Mouse (Mus musculus) neural tube, embryonic 12.5 days (tissue): Measurements from ENCODE around the gene Tmem131. TPM values are rescaled to one million over a fixed set of nuclear protein-coding genes. Genes with fewer than 3 reads are reported as not detected.

Source experiments
- ATAC-seq: fragments of 200-750 bp; cut with Nextera tagmentation; 2 replicates; pipeline ENCODE4 v1.8.0; 2017; ENCODE audit warnings: low read depth, mild to moderate bottlenecking, moderate TSS enrichment, moderate library complexity; ENCODE audit not compliant: low FRiP score
- H3K27ac ChIP-seq: fragments of 300-500 bp; sonication (generic); 2 replicates; pipeline ENCODE4 v1.5.1; 2016
- H3K27me3 ChIP-seq: fragments of 300-500 bp; sonication (generic); replicated peaks from 2 replicates; pipeline ENCODE4 v1.6.1; 2016; ENCODE audit warnings: mild to moderate bottlenecking
- H3K36me3 ChIP-seq: fragments of 300-500 bp; sonication (generic); 2 replicates; pipeline ENCODE4 v1.6.1; 2016; ENCODE audit warnings: mild to moderate bottlenecking
- H3K4me1 ChIP-seq: fragments of 300-500 bp; sonication (generic); 2 replicates; pipeline ENCODE4 v1.6.1; 2016
- H3K4me2 ChIP-seq: fragments of 300-500 bp; sonication (generic); replicated peaks from 2 replicates; pipeline ENCODE4 v1.6.1; 2016; ENCODE audit warnings: mild to moderate bottlenecking
- H3K4me3 ChIP-seq: fragments of 300-500 bp; sonication (generic); 2 replicates; pipeline ENCODE4 v1.5.1; 2016
- H3K9ac ChIP-seq: fragments of 300-500 bp; sonication (generic); 2 replicates; pipeline ENCODE4 v1.6.1; 2016; ENCODE audit warnings: mild to moderate bottlenecking
- H3K9me3 ChIP-seq: fragments of 300-500 bp; sonication (generic); 2 replicates; pipeline ENCODE4 v1.6.1; 2016; ENCODE audit warnings: mild to moderate bottlenecking
- WGBS: fragments of 180-500 bp; shearing (Covaris S2); methylation state at CpG from one replicate; pipeline ENCODE4 v1.1.7; 2016; 5-methylcytosine and 5-hydroxymethylcytosine counted together
- polyA plus RNA-seq: library from polyadenylated mRNA; unstranded; fragments of >200 nt; fragmentation: Nextera tagmentation; extraction: Ambion mirVana; gene quantifications from 2 replicates; pipeline ENCODE4 v1.2.1, GENCODE M21; 2016

The Tmem131 gene
- polyA plus RNA-seq, 1 experiment from 2014 or later: 18.3 TPM

- no peak for ATAC-seq
- Histone ChIP-seq H3K9me3 (no peaks in the 10 kb centered on the region), H3K27me3 (no peaks in the 10 kb centered on the region), H3K4me1 (peaks cover 15% of the 10 kb centered on the region), H3K36me3 (no peaks in the 10 kb centered on the region), H3K9ac (no peak overlapping the region), H3K4me2 (no peak overlapping the region), H3K4me3 (no peak overlapping the region), H3K27ac (no peak overlapping the region)
Observed at GRCm38 (mm10) chr1:36923911-36924310, 19.6 kb downstream of the Tmem131 start.

GRCm38 (mm10) chr1:36922623-36923421 is 20.6 kb downstream of the Tmem131 start:
- Histone ChIP-seq H3K4me2 (no peak overlapping the region), H3K4me3 (no peak overlapping the region), H3K4me1 (peaks cover 18% of the 10 kb centered on the region), H3K27me3 (no peaks in the 10 kb centered on the region), H3K27ac (no peak overlapping the region), H3K36me3 (no peaks in the 10 kb centered on the region), H3K9me3 (no peaks in the 10 kb centered on the region), H3K9ac (no peak overlapping the region)
- ATAC-seq: no peak
- WGBS: 95% methylated on average over 4 of the region's 4 CpGs

DNA sequence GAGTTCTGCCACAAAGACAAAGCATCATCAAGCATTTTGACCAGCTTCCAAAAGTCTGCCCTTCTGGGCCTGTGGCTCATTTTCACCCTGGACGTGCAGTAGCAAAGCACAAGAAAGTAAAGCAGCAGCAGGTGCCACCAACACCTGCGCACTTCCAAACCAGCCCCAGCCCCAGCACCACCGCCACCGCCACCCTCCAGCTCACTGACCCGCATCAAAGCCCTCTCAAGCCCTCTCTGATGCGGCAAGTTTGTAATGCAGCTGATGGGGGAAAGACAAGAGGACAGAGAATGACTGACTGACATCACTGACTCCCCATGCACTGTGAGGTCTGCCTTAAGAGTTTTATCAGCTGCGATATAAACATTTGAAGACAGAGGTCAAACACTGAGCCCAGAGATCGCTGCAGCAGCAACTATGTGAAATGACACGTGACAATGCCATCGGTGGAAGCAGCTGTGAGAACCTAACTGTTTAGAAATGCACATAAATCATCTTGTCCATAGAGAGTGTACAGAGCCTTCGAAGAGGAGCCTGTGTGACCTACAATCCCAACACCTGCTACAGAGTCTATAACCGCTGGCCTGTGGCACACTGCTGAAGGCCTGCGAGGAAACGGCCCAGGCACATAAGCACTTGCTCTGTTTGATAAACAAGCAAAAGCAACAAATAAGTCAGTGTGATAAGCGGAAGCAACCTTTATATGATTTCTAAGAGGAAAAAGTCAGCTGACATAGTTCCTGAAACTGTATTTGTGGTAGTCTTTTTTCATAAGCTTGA is 21.7 kb downstream of the Tmem131 start:
- no peaks in the 10 kb centered on the region for H3K27me3 ChIP-seq
- no peak overlapping the region for H3K4me3 ChIP-seq
- H3K9me3 ChIP-seq: no peaks in the 10 kb centered on the region
- no peak overlapping the region for H3K4me2 ChIP-seq
- 61% methylated on average over 15 of the region's 15 CpGs for WGBS
- H3K9ac ChIP-seq: 0 out of 2 replicates have a peak overlapping the region, but pooled peaks have one; percentile 1
- no peak overlapping the region for H3K27ac ChIP-seq
- no peak for ATAC-seq
- no peaks in the 10 kb centered on the region for H3K36me3 ChIP-seq
- peaks cover 18% of the 10 kb centered on the region for H3K4me1 ChIP-seq

DNA sequence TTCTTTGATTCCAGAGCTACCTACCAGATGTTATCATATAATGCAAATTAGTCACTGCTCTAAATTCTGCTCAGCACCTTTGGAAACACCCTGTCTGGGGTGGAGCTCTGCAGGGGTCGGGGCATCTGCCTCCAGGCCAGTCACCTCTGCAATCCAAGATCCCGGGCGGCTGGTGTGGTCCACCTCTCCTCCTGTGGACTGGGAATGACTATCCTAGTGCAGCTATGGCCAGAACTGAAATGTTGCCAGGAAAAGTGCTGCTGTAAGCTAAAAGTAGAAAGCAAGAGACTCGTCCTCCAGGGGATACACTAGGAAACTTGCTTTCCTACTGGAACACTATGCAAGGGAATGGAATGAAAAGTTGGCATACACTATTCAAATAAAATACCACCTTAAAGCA is 22.7 kb downstream of the Tmem131 start:
- H3K27ac ChIP-seq: no peak overlapping the region
- ATAC-seq: no peak
- 79% methylated on average over 4 of the region's 4 CpGs for WGBS
- H3K4me3 ChIP-seq: no peak overlapping the region
- H3K9ac ChIP-seq: no peak overlapping the region
- H3K36me3 ChIP-seq: no peaks in the 10 kb centered on the region
- H3K4me1 ChIP-seq: peaks cover 18% of the 10 kb centered on the region
- H3K9me3 ChIP-seq: no peaks in the 10 kb centered on the region
- H3K4me2 ChIP-seq: no peak overlapping the region
- H3K27me3 ChIP-seq: no peaks in the 10 kb centered on the region

GRCm38 (mm10) chr1:36920154-36920716 is 23.2 kb downstream of the Tmem131 start:
- Histone ChIP-seq H3K4me2 (no peak overlapping the region), H3K9me3 (no peaks in the 10 kb centered on the region), H3K27ac (no peak overlapping the region), H3K4me3 (no peak overlapping the region), H3K4me1 (peaks cover 18% of the 10 kb centered on the region), H3K9ac (no peak overlapping the region), H3K27me3 (no peaks in the 10 kb centered on the region), H3K36me3 (no peaks in the 10 kb centered on the region)
- ATAC-seq: no peak
- WGBS: 69% methylated on average over 3 of the region's 3 CpGs

- H3K4me1 ChIP-seq: peaks cover 18% of the 10 kb centered on the region
- no peak overlapping the region for H3K27ac ChIP-seq
- WGBS: 77% methylated on average over 1 of the region's 1 CpGs
Observed at GRCm38 (mm10) chr1:36919728-36920127, 23.7 kb downstream of the Tmem131 start.

DNA sequence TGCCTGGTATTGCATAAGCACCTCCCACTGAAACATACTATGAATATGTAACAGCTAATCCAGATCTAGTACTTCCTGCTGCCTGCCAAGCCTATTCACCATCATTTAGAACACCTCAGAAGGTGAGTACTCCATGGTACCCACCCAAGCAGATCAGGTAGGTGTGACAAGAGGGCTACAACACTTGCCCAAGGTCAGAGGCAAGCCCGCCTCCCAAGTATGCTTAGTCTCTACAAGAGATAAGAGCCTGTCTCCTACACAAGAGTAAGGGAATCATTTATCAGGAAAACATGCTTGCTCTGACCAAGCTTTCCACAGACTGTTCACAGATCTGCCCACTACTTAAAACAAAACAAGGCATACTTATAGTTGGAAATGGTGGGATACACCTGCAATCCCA is 26.0 kb downstream of the Tmem131 start:
- Histone ChIP-seq H3K27ac (no peak overlapping the region), H3K36me3 (no peaks in the 10 kb centered on the region), H3K4me3 (no peak overlapping the region), H3K9me3 (no peaks in the 10 kb centered on the region), H3K4me1 (peaks cover 17% of the 10 kb centered on the region), H3K9ac (no peak overlapping the region), H3K4me2 (no peak overlapping the region), H3K27me3 (no peaks in the 10 kb centered on the region)
- WGBS: 89% methylated on average over 1 of the region's 1 CpGs
- no peak for ATAC-seq

More at GRCm38 (mm10) chr1:36919728-36920127, 23.7 kb downstream of the Tmem131 start:
- no peaks in the 10 kb centered on the region for H3K36me3 ChIP-seq
- no peaks in the 10 kb centered on the region for H3K9me3 ChIP-seq
- ATAC-seq: no peak
- H3K4me3 ChIP-seq: no peak overlapping the region
- H3K9ac ChIP-seq: no peak overlapping the region
- no peak overlapping the region for H3K4me2 ChIP-seq
- H3K27me3 ChIP-seq: no peaks in the 10 kb centered on the region

GRCm38 (mm10) chr1:36915200-36915580 is 28.3 kb downstream of the Tmem131 start:
- Histone ChIP-seq H3K27ac (no peak overlapping the region), H3K4me2 (no peak overlapping the region), H3K9ac (no peak overlapping the region), H3K27me3 (no peaks in the 10 kb centered on the region), H3K9me3 (no peaks in the 10 kb centered on the region), H3K36me3 (no peaks in the 10 kb centered on the region), H3K4me3 (no peak overlapping the region), H3K4me1 (peaks cover 5% of the 10 kb centered on the region; the same call in 1 of the 2 replicates)
- ATAC-seq: no peak
- WGBS: 94% methylated on average over 5 of the region's 5 CpGs

- H3K4me3 ChIP-seq: no peak overlapping the region
- no peaks in the 10 kb centered on the region for H3K9me3 ChIP-seq
- H3K4me1 ChIP-seq: peaks cover 5% of the 10 kb centered on the region; the same call in 1 of the 2 replicates
- H3K36me3 ChIP-seq: no peaks in the 10 kb centered on the region
- no peak overlapping the region for H3K4me2 ChIP-seq
- ATAC-seq: no peak
- no peaks in the 10 kb centered on the region for H3K27me3 ChIP-seq
- no peak overlapping the region for H3K27ac ChIP-seq
- no peak overlapping the region for H3K9ac ChIP-seq
- WGBS: 54% methylated on average over 7 of the region's 7 CpGs
Observed at GRCm38 (mm10) chr1:36914455-36915199, 28.8 kb downstream of the Tmem131 start.

- whole genome bisulfite sequencing: 92% methylated on average over 7 of the region's 7 CpGs
Observed at GRCm38 (mm10) chr1:36913806-36914205, 29.7 kb downstream of the Tmem131 start.

GRCm38 (mm10) chr1:36912239-36912638 is 31.2 kb downstream of the Tmem131 start:
- Histone ChIP-seq H3K4me3 (no peak overlapping the region), H3K9ac (no peak overlapping the region), H3K9me3 (no peaks in the 10 kb centered on the region), H3K27me3 (no peaks in the 10 kb centered on the region), H3K27ac (no peak overlapping the region), H3K4me2 (no peak overlapping the region), H3K36me3 (no peaks in the 10 kb centered on the region), H3K4me1 (no peaks in the 10 kb centered on the region)
- no peak for ATAC-seq
- WGBS: 94% methylated on average over 1 of the region's 1 CpGs

More at GRCm38 (mm10) chr1:36913806-36914205, 29.7 kb downstream of the Tmem131 start:
- H3K4me3 ChIP-seq: no peak overlapping the region
- H3K27me3 ChIP-seq: no peaks in the 10 kb centered on the region
- H3K9ac ChIP-seq: no peak overlapping the region
- H3K9me3 ChIP-seq: no peaks in the 10 kb centered on the region
- no peaks in the 10 kb centered on the region for H3K36me3 ChIP-seq
- ATAC-seq: no peak
- peaks cover 2% of the 10 kb centered on the region; the same call in 1 of the 2 replicates for H3K4me1 ChIP-seq
- no peak overlapping the region for H3K27ac ChIP-seq
- H3K4me2 ChIP-seq: no peak overlapping the region

DNA sequence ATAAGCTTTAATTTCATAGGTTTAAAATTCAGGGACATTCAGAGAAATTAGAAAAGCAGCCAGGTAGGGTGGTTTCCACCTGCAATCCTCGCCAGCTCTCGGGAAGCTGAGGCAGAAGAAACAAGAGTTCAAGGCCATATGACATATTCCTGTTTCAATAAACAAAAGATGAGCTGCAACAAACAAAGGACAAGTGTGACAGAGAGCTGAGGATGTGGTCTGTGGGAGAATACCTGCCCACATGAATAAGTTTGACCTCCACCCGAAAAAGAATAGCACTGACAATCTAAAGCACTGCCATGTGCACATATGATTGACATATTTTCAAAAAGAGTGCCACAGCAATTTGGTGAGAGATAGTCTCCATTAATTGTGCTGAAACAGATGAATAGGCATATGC is 31.9 kb downstream of the Tmem131 start:
- WGBS: 85% methylated on average over 3 of the region's 3 CpGs
- Histone ChIP-seq H3K9me3 (no peaks in the 10 kb centered on the region), H3K36me3 (no peaks in the 10 kb centered on the region), H3K4me3 (no peak overlapping the region), H3K9ac (no peak overlapping the region), H3K4me2 (no peak overlapping the region), H3K4me1 (no peaks in the 10 kb centered on the region), H3K27ac (no peak overlapping the region), H3K27me3 (no peaks in the 10 kb centered on the region)
- ATAC-seq: no peak
